Mouse (Mus musculus) adrenal gland, adult (tissue): ENCODE results near the gene Zfp667.
"Not testable (repeated sequence)": the region's sequence is repeated elsewhere in the genome, so short reads cannot be mapped to it uniquely, and the experiment has no call there.

Source experiments
- DNase-seq, 2 experiments: peaks; one replicate each; pipeline ENCODE4 v3.0.0; 2022 to 2023; ENCODE audit warnings: low spot score in 1 of 2; ENCODE audit not compliant: inconsistent age in 2 of 2

Gene Zfp667

DNA sequence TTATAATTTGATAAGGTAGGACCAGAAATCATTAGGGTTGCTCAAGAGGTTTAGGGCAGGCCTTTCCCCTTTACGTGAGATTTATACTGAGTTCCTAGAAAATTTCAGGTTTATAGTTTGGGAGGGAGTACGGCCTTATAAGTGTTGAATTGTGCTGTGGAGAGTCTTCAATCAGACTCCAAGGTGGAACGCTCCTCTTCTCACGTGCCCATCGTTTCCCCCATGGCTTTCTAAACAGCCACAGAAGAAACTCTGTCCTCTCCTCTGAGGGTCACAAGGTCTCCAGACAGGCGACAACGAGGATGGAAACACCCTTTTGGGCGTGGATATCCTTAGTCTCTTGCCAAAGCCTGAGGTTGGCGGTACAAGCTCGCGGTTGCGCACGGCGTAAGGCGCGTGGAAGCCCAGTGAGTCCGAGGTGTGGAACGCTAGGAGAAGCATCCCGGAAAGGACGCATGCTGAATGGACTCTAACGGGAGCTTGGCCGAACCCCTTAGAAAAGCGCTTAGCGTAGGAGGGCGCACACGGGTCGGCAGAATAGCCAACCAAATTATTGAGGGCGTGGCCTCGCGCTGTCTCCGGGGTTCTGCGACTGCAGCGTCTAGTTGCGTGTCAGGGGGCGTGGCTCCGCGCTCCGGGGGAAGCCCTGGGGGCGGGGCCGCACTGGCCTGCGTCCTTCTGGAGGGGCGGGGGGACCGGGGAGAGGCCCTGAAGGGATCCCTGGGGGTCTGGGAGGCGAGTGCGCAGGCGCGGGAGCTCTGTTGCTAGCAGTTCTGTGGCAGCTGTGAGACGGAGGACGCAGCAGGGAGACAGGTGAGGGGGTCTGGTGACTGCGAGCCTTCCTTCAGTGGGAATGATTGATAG lies at the start of gene Zfp667:
TSS of gene Zfp667 (plus strand) at position 738 of the 864 bp plus-strand sequence.
- DNase-seq = peak; percentile 99

DNA sequence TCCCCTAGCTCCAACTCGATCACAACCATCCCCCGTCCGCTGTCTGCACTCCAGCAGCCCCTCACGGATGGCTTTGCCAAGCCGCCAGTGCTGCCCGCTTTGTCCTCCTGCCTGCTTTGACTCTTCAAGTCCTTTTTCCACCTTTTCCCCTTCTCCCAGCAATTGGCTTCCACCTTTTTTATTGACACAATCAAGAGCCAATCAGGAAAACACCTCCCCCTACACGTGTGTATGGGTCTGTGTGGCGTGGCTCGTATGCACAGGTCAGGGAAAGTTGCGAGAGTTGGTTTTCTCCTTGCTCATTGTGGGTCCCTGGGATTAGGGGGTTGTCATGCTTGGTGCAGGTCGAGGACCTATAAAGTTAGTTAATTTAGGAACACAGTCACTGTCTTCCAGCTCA lies 46.6 kb upstream of the Zfp667 start:
- no peak for DNase-seq

DNA sequence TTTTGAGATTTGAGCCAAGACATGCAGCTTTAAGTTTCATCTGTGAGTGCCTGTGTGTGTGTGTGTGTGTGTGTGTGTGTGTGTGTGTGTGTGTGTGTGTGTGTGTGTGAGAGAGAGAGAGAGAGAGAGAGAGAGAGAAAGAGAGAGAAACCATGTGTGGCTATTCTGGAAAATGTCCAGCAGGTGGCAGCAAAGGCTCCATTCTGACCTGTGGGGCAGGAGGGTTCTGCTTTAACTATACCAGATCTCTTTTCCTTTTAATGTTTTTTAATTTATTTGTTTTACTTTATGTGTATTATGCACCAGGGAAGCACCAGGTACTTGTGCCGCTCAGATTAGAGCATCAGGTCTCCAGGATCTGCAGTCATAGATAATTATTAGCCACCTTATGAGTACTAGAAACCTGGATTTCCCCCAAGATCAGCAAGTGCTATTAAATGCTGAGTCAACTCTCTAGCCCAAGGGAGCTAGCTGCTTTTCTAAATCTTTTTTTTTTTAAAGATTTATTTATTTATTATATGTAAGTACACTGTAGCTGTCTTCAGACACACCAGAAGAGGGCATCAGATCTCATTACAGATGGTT lies 45.4 kb upstream of the Zfp667 start:
- DNase-seq = peak; percentile 25 to 67

DNA sequence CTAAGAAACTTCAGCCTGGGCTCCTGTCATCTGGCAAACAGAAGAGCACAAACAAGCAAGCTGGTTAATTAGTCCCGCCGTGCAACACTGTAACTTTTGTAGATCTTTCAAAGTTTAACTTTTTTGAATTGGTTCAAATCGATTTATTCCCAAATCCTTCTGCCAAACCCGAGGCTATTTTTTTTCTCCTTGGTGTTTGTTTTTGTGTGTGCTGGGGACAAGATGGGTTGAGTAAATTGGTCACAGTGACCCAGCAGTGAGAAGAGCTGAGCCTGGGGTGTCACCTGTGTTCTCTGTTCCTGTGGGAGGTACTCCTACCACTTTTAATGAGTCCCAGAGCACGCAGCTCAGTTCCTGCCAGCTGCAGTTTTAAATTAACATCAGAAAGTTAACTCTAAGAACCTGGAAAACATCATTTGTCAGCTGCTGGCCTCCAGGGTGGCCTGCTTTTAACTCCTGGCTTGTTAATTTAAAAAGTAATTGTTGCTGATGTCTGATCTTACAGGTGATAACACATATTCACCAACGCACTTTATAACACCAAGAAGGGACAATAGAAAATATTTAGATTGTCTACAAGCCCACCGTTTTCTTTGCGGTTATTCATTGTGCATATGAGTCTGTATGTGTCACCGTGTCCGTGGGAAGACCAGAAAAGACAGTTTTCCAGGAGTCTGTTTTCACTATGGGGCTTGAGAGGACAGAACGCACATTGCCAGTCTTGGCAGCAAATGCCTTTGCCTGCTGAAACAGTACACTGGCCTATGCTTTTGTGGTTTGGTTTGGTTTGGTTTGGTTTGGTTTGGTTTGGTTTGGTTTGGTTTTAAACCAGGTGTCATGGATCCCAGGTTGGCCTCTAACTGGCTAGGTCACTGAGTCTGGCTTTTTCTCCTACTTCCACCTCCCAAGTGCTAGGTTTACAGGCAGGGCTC lies 41.8 kb upstream of the Zfp667 start:
- DNase-seq = no peak

DNA sequence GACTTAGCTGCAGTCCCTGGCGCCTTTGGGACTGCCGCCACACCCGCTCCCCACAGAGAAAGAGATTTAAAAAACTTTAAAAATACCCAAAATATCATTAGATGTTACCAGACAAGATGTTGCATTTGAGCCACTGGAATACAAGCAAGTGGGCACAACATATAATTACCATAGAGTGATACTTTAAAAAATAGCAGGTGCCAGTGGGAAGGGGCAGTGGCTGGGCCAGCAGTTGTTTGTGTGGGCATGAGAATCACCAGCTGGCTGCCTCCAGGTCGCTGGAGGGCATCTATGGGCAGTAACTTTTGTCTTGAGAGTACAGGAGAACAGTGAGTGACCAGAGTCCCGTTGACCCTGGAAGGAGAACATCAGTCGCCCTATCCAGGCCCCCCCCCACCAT lies 34.0 kb upstream of the Zfp667 start, which contains the start of gene Epp13:
TSS of gene Epp13 (plus strand) at position 301 of the 400 bp plus-strand sequence.
- no peak for DNase-seq

DNA sequence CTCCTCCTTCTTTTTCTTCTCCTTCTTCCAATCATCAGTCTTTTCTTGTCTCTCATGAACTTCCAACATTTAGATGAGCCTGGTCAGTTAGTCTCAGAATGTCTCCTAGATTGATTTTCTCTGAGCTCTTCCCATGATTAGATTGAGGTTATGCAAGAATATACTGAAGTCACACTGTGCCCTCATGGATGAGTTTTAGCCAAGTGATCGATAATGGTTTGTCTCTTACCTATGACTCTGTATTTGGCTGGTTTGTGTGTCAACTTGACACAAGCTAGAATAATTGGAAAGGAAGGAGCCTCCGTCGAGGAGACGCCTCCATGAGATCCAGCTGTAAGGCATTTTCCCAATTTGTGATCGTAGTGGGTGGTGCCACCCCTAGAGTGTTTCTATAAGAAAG lies 31.9 kb upstream of the Zfp667 start:
- DNase-seq = no peak

DNA sequence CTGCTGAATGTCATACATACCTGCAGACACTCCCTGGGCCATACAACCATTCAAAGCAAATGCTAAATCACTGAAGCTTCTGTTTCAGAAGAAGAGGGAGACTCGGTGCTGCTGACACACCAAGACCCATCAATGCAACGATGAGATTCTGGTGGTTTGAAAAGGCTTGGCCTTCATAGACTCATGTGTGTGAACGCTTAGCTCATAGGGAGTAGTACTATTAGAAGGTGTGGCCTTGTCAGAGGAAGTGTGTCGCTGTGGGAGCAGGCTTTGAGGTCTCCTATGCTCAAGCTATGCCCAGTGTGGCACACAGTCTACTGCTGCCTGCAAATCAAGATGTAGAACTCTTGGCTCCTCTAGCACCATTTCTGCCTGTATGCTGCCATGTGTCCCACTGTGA lies 29.0 kb upstream of the Zfp667 start:
- no peak for DNase-seq

DNA sequence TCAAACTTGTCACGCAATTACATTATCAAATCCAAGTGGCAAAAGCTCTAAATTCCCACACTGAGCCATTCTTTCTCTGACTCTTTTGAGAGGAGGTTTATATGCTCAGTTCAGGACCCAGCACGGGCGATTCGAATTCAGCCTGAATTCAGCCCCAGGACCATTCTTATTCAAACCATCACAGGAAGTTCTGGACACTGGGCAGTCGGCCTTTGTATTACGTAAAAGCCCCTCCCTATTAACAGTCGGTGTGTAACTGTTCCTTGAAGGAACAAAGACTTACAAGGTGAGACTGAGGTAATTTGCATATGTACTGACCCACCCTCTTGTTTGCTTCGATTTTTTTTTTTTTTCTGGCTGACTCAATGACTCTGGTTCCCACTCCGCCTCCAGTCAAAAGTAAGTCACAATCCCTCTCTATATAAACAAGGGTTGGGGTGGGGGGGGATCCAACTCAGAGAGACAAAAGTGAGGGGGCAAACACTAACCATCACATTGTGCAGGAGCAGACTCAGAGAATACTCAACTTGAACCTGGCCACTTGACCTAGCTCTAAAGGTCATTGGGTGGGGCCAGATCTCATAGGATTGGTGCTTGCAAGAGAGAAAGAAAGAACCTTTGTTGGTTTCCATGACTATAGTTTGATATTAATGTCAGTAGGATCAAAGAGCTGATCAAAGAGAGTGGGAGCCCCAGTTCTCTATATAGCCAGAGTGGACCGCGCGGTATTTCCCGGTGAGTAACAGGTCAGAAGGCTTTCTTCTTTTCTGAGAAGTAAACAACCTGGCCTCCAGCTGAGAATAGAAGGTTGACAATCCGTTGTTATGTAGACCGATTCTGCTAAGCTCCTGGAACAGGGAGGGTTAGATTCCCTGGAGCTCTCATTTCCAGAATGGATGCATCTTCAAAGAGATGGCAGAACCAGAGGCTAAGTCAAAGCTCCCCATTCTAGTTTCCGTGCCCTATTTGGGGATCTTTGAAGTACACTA lies 27.9 kb upstream of the Zfp667 start:
- DNase-seq = no peak

DNA sequence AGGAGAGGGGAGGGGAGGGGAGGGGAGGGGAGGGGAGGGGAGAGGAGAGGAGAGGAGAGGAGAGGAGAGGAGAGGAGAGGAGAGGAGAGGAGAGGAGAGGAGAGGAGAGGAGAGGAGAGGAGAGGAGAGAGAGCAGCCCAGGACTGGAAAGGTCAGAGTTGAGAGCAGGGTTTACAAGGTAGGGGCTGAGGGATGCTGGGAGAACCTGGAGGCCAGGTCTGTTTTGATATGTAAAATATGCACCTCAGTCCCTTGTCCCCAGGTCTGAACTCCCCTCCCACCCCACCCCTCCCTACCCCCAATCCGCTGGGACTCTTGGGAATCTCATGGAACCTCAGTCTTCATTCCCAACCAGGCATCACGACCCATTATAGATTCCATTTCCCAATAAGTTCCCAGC lies 26.4 kb upstream of the Zfp667 start:
- DNase-seq = not testable (repeated sequence)

DNA sequence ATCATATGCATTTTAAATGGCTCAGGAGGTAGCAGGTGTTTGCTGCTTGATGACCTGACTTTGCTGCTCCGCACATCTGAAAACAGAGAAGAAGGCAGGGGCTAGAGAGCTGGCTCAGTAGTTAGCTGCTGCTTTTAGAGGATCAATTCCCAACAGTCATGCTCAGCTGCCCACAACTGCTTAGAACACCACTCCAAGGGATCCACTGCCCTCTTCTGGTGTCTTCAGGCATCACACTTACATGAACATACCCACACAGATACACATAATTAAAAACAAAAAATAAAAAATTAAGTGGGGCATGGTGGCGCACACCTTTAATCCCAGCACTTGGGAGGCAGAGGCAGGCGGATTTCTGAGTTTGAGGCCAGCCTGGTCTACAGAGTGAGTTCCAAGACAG lies 24.3 kb upstream of the Zfp667 start:
- no peak for DNase-seq

DNA sequence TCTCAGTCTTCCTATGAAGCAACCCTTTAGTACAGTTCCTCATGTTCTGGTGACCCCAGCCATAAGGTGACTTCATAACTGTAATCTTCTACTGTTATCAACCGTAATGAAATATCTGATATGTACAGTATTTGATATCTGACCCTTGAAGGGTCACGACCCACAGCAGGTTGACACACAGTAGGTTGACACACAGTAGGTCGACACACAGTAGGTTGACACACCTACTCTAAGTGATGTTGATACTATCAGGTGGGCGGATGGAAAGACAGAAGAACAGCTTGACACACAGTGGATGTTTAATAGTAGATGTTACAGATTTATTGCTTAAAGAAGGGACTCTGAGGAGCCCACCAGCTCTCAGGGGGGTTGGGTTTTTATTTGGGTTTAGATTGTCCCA lies 23.4 kb upstream of the Zfp667 start:
- DNase-seq = no peak

DNA sequence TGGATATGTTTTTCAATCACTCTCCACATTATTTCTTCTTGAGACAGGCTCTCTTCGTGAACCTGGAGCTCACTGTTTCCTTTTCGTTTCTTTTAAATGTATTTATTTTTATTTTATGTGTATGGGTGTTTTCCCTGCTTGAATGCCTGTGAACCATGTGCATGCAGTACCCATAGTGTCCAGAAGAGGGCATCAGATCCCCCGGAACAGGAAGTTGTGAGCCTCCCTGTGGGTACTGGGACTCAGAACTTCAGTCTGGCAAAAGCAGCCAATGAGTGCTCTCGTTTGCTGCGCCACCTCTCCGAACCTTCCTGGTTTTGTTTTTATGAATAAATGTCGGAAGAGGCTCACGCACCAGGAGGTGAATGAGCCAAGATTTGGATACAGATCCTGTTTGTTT lies 20.7 kb upstream of the Zfp667 start:
- DNase-seq = peak; percentile 17 to 61

DNA sequence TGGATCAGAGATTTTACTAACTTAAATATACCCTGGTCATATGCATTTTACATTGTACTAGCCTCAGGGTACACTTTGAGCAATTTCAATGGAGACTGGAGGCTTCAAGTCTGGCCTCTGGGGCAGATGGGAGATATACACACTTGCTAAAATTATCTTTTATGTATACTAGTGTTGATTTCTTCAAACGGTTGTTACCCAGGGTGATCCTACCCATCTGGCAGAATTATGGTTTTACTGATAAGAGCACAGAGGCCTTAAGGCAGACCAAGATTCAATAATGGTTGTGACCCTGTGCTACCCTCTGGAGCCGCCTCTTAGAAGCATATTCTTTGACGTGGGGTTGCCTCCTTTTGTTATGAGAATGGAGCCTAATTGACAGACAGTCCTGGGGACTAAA lies 8.5 kb upstream of the Zfp667 start:
- DNase-seq = no peak

DNA sequence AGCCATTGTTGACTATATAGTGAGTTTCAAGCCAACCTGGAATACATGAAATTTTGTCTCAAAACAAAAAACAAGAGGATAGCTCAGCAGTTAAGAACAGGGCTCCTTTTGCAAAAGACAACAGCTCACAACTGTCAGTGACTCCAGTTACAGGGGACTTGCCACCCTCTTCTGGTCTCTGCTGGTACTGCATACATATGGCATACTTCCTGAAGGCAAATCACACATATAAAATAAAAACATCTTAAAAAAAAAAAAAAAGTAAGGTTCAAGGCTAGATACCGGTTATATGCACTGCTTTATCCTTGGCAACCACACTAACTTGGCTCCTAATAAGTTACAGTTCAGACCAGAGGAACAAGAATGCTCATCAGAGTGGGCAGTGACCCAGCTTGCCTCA lies 3.6 kb upstream of the Zfp667 start:
- peak; percentile 65 to 91 for DNase-seq

DNA sequence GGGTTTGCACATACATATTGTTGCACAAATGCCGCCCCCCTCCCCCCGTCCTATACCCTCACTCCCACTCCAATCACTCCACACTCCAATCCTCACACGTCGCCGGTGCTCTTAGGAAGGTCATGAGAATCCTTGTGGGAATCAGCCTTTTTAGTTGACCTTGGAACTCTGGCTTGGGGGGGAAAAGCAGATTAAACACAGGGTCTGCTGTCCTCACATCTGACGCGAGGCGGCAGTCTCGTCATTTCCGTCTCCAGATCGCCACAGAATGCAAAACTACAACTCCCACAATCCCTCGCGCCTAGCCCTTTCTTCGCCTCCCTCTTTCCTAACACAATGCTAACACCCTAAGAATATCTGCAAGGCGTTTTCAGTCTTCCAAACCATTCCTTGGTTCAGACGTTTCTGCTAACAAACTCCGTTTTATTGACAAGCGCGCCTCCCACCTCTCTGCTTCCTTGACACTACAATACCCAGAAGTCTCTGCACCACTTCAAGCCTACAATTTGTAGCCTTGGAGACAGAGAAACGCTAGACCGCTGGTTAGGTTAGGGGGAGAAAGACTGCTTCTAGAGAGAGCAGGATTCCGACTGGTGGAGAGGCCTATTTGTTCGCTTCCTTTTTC lies 2.8 kb upstream of the Zfp667 start:
- peak; percentile 81 to 95 for DNase-seq

DNA sequence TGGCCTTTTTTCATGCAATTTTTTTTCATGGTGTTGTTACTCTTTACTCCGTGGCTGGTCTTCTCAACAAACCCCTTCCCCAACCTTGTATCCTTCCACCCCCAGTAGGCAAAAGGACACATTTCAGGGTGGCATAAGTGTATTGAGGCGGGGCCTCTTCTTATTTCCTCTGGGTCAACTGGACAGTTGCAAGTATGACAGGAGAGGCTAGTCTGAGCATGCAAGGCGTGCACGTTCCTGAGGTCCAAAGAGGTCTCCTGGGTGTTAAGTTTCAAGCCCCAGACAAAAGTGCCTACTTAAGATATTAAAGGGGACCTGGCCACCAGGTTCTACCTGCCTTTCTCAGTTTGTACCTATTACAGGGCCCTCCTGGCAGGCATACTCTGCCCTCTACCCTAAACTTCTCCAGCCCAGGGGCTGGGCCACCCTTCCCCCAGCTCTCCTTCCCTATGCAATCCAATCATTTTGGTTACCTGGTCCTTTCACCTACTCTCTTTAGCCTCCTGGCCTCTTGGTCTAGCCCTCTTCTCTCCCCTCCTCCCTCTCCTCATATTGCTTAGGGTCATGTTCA lies 1.9 kb upstream of the Zfp667 start:
- DNase-seq = peak; percentile 13 to 38

DNA sequence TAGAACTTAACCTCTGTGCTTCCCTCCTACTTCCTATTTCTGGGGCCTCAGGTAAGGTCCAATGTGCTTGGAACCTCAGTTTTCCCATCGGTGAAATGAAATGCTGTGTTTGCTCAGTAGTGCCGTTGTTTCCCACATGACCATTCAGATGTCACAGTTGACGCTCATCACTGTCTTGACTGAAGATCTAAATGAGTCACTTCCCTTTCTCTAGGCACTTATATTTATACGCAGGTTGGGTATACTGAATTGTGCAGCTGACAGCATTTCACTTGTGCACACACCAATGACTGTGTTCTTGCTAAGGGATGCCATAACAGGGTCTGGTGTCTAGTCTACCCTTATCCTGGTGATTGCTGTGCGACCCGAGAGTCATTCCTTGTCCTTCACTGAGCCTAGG lies 1.0 kb upstream of the Zfp667 start:
- no peak for DNase-seq

DNA sequence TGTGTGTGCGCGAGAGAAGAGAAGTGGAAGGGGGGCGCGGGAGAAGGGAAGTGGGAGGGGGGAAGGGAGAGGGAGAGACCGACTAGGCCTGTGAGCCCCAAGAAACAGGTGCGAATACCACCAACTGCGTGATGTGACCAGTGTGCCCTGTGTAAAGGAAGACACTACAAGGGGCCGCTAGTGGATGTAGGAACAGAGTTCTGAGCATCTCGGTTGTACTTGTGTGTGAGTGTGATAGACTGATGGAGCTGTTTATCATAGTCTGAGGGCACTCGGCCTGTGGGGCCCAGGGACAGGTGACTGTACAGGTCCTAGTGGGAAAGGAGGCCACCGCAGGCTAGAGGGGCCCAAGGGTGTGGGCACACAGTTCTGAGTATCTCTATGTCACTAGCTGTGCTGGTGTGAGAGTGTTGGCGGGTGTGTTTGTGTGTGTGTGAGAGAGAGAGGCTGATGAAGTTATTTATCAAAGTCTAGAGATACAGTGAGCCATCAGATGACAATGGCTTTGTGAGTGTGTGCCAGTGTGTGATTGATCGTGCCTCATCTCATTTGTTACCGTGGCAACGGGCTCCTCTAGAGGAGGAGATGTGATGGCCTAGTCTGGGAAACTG lies 647 bp downstream of the Zfp667 start:
- peak; percentile 37 to 65 for DNase-seq

DNA sequence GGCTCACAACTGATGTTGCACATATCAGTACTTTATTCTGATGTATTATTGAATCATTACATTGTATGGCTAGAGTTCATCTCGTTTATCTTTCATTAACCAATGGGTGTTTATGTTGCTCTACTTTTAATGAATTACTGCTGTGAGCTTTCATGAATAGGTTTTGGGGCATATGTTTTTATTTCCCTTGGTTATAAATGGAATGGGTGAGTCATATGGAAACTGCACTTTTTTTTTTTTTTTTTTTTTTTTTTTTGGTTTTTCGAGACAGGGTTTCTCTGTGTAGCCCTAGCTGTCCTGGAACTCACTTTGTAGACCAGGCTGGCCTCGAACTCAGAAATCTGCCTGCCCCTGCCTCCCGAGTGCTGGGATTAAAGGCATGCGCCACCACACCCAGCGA lies 4.7 kb downstream of the Zfp667 start:
- not testable (repeated sequence) for DNase-seq
